Mouse (Mus musculus): ENCODE measurements around the gene Gm20458. TPM values are rescaled to one million over a fixed set of nuclear protein-coding genes. Genes with fewer than 3 reads are reported as not detected.

Gm20458 gene
- polyA plus RNA-seq, 1 experiment from 2014 or later: 3.7 TPM

DNA sequence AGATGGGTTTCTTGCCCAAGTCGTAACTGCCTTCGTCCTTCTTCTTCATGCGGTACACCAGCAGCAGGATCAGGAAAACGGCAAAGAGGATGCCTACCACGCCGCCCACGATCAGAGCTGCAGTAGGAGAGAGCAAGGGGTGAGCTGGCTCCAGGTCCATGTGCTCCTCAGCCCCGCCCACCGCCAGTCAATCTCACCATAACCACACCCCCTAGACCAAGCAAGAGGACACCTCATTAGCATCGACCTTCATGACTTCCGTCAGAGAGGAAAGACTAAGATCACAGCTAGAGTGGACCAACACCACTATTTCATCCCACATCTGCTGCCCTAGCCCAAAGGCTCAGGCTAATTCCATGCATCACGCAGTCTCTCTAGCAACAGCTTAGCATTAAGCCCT lies 34.6 kb upstream of the Gm20458 start:
- peaks cover 28% of the 10 kb centered on the region for H3K4me1 ChIP-seq
- H3K27ac ChIP-seq (replicated peaks): no peak overlapping the region
- DNase-seq (ENCODE audit: low spot score): no peak
- 26% methylated on average over 12 of the region's 12 CpGs for WGBS
- H3K9me3 ChIP-seq (replicated peaks): no peaks in the 10 kb centered on the region
- peaks cover 12% of the 10 kb centered on the region for H3K36me3 ChIP-seq
- no peak overlapping the region for H3K4me3 ChIP-seq
- peaks cover 28% of the 10 kb centered on the region for H3K27me3 ChIP-seq (ENCODE audit: low read depth, poor library complexity, severe bottlenecking)

DNA sequence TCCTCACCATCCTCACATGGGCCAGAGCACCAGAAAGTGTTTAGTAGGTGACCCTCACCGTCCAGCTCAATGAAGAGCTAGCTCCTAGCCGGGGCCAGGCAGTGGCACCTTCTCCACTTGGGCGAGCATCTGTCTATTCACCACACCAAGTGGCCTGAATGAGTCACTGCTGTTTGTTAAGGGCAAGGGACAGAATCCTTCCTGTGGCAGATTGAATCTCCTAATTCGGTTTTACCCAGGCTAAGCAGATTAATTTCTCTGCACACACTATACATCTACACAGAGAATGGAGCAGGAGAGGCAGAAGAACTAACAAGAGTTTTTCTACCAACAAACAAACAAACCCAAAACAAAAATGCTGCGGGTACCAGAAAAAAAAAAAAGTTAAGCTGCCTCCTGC lies 33.8 kb upstream of the Gm20458 start:
- H3K4me1 ChIP-seq: peaks cover 36% of the 10 kb centered on the region
- H3K36me3 ChIP-seq: peaks cover 12% of the 10 kb centered on the region
- no peak overlapping the region for H3K4me3 ChIP-seq
- no peak for DNase-seq (ENCODE audit: low spot score)
- 82% methylated on average over 5 of the region's 5 CpGs for WGBS
- H3K9me3 ChIP-seq (replicated peaks): no peaks in the 10 kb centered on the region
- H3K27me3 ChIP-seq (ENCODE audit: low read depth, poor library complexity, severe bottlenecking): peaks cover 28% of the 10 kb centered on the region
- no peak overlapping the region for H3K27ac ChIP-seq (replicated peaks)

GRCm38 (mm10) chr2:164428451-164428850 lies 32.3 kb upstream of the Gm20458 start:
- WGBS: 43% methylated on average over 5 of the region's 5 CpGs
- Histone ChIP-seq H3K4me1 (peaks cover 50% of the 10 kb centered on the region), H3K9me3 (replicated peaks) (no peaks in the 10 kb centered on the region), H3K36me3 (peaks cover 10% of the 10 kb centered on the region), H3K27me3 (ENCODE audit: low read depth, poor library complexity, severe bottlenecking) (peaks cover 28% of the 10 kb centered on the region), H3K27ac (replicated peaks) (no peak overlapping the region), H3K4me3 (no peak overlapping the region)
- no peak for DNase-seq (ENCODE audit: low spot score)

- 43% methylated on average over 15 of the region's 15 CpGs for WGBS
- H3K9me3 ChIP-seq (replicated peaks): no peaks in the 10 kb centered on the region
- H3K27me3 ChIP-seq (ENCODE audit: low read depth, poor library complexity, severe bottlenecking): peaks cover 28% of the 10 kb centered on the region
- no peak for DNase-seq (ENCODE audit: low spot score)
- peaks cover 50% of the 10 kb centered on the region for H3K4me1 ChIP-seq
- no peaks in the 10 kb centered on the region; the same call in 1 of the 2 replicates for H3K36me3 ChIP-seq
- H3K4me3 ChIP-seq: no peak overlapping the region
- no peak overlapping the region for H3K27ac ChIP-seq (replicated peaks)
Measured at GRCm38 (mm10) chr2:164429881-164430615, 30.7 kb upstream of the Gm20458 start.

GRCm38 (mm10) chr2:164430697-164431096 lies 30.1 kb upstream of the Gm20458 start:
- H3K36me3 ChIP-seq: no peaks in the 10 kb centered on the region; the same call in 1 of the 2 replicates
- no peak for DNase-seq (ENCODE audit: low spot score)
- peaks cover 51% of the 10 kb centered on the region for H3K4me1 ChIP-seq
- no peak overlapping the region for H3K4me3 ChIP-seq
- peaks cover 28% of the 10 kb centered on the region for H3K27me3 ChIP-seq (ENCODE audit: low read depth, poor library complexity, severe bottlenecking)
- 18% methylated on average over 7 of the region's 7 CpGs for WGBS
- no peaks in the 10 kb centered on the region for H3K9me3 ChIP-seq (replicated peaks)
- H3K27ac ChIP-seq (replicated peaks): no peak overlapping the region

GRCm38 (mm10) chr2:164431676-164432465 lies 28.9 kb upstream of the Gm20458 start:
- WGBS: 65% methylated on average over 9 of the region's 9 CpGs
- H3K27me3 ChIP-seq (ENCODE audit: low read depth, poor library complexity, severe bottlenecking): peaks cover 28% of the 10 kb centered on the region
- H3K9me3 ChIP-seq (replicated peaks): no peaks in the 10 kb centered on the region
- H3K27ac ChIP-seq (replicated peaks): peak overlapping the region; percentile 56; the same call in 1 of the 2 replicates
- H3K4me1 ChIP-seq: peaks cover 56% of the 10 kb centered on the region
- H3K36me3 ChIP-seq: no peaks in the 10 kb centered on the region; the same call in 1 of the 2 replicates
- no peak overlapping the region for H3K4me3 ChIP-seq
- DNase-seq (ENCODE audit: low spot score): no peak

DNA sequence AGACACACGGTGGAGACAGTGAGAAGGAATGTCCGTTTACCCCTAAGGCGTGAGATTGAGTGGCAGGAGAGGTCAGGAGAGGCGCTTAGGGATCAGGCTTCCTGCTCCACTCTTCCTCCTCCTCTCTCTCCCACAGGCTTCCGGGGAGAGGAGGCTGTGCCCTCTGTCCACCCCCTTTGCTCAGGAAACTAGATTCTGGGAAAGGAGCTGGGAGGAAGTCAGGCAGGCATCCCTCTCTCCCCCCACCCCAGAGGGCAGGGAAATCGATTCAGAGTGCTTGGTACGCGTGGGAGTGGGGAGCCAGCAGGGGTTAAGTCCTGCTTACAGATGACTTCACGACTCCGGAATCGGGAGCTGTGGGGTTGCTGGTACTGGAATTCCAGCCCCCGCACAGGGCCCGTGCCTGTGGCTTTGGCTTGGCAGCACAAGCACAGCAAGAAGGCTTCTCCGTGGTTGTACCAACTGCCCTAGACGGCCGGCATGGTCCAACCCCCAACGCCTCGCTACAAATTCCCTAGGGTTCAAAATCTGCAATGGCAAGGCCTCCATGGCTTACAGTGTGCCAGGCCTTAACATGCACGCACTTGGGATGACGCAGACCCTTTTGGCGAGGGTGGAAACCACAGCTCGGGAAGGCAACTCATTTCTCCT lies 28.1 kb upstream of the Gm20458 start:
- H3K4me3 ChIP-seq: no peak overlapping the region
- whole genome bisulfite sequencing: 45% methylated on average over 22 of the region's 22 CpGs
- peak overlapping the region; percentile 56 for H3K27ac ChIP-seq (replicated peaks)
- H3K9me3 ChIP-seq (replicated peaks): no peaks in the 10 kb centered on the region
- no peaks in the 10 kb centered on the region; the same call in 1 of the 2 replicates for H3K36me3 ChIP-seq
- H3K4me1 ChIP-seq: peaks cover 61% of the 10 kb centered on the region
- DNase-seq (ENCODE audit: low spot score): no peak
- peaks cover 28% of the 10 kb centered on the region for H3K27me3 ChIP-seq (ENCODE audit: low read depth, poor library complexity, severe bottlenecking)

GRCm38 (mm10) chr2:164433278-164433895 lies 27.4 kb upstream of the Gm20458 start:
- Histone ChIP-seq H3K4me1 (peaks cover 60% of the 10 kb centered on the region), H3K36me3 (no peaks in the 10 kb centered on the region; the same call in 1 of the 2 replicates), H3K27ac (replicated peaks) (0 out of 2 replicates have a peak overlapping the region, but pooled peaks have one; percentile 38), H3K9me3 (replicated peaks) (no peaks in the 10 kb centered on the region), H3K4me3 (no peak overlapping the region), H3K27me3 (ENCODE audit: low read depth, poor library complexity, severe bottlenecking) (peaks cover 27% of the 10 kb centered on the region)
- 87% methylated on average over 9 of the region's 9 CpGs for WGBS
- no peak for DNase-seq (ENCODE audit: low spot score)

GRCm38 (mm10) chr2:164434681-164435080 lies 26.1 kb upstream of the Gm20458 start:
- no peak overlapping the region for H3K27ac ChIP-seq (replicated peaks)
- WGBS: 85% methylated on average over 3 of the region's 3 CpGs
- peaks cover 48% of the 10 kb centered on the region for H3K4me1 ChIP-seq
- H3K9me3 ChIP-seq (replicated peaks): no peaks in the 10 kb centered on the region
- no peak for DNase-seq (ENCODE audit: low spot score)
- H3K36me3 ChIP-seq: no peaks in the 10 kb centered on the region
- no peak overlapping the region for H3K4me3 ChIP-seq
- peaks cover 24% of the 10 kb centered on the region for H3K27me3 ChIP-seq (ENCODE audit: low read depth, poor library complexity, severe bottlenecking)

DNA sequence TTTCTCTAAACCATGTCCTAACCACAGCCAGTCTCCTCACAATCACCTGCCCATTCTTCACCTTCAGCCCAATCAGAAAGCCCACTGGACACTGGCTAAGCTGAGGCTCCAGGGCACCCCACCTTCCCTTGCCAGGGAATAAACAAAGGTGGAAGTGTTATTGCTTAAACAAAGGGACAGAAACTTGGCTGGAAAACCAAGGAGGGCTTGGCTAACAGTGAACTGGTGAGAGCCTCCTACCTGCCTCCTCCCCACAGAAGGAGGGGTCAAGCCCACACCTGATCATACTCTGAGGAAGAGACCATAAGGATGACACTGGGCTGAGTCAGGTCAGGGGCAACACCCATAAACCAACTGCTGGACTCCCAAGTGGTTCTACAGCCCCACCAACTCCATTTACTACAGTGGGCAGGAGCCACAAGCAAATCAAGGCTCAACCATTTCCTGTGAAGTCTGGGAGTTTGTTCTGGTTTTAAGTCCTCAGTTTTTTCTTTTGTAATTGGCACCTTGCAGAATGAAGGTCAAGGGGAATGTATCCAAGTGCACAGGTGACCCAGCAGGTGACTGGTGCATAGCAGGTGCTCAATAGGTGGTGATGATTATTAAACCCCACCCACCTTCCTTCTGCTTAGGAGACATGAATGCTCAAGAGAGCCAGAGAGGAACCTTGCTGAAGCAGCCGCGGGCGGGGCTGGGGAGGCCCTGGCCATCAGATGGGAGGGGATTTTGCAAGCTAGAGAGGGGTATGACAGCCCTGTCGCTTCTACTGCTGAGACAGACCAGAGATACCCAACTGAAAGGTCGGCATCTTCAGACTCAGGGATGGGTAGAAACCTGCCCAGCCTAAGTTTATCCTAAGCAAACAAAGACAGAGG lies 25.3 kb upstream of the Gm20458 start:
- Histone ChIP-seq H3K4me1 (peaks cover 48% of the 10 kb centered on the region), H3K9me3 (replicated peaks) (no peaks in the 10 kb centered on the region), H3K27ac (replicated peaks) (no peak overlapping the region), H3K36me3 (no peaks in the 10 kb centered on the region), H3K4me3 (no peak overlapping the region), H3K27me3 (ENCODE audit: low read depth, poor library complexity, severe bottlenecking) (peaks cover 19% of the 10 kb centered on the region)
- 54% methylated on average over 5 of the region's 5 CpGs for WGBS
- DNase-seq (ENCODE audit: low spot score): no peak

DNA sequence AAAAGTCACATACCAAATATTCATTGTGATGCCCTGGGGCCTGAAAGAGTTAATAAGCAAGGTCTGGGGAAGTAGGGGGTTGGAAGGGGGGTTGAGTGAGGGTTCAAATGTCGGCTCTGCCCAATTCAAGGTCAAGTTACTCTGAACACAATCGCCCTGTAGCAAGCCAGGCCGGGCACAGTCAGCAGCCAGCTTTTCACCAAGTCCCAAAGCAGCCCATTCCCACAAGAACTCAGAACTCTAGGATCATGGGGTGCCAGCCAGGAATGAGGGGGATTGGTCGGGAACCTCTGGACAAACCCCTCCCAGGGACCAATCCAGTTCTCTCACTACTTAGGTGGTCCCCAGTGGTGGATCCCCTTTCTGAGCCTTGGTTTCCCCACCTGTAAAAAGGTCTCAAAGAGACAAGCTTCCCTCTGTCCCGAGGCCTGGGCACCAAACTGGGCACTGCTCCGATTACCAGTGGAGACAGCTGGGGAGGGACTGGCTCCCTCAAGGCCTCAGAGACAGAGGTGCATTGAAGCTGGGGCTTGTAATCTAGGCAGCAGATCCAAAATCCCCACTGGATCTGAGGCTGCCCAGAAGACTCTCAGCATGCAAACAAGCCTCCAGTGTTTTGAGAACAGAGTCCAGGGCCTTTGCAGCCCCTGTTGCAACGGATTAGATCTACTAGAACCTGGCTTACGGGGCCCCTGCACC lies 24.4 kb upstream of the Gm20458 start:
- no peak for DNase-seq (ENCODE audit: low spot score)
- Histone ChIP-seq H3K27me3 (ENCODE audit: low read depth, poor library complexity, severe bottlenecking) (peaks cover 21% of the 10 kb centered on the region), H3K36me3 (no peaks in the 10 kb centered on the region), H3K9me3 (replicated peaks) (no peaks in the 10 kb centered on the region), H3K4me3 (no peak overlapping the region), H3K4me1 (peaks cover 46% of the 10 kb centered on the region), H3K27ac (replicated peaks) (no peak overlapping the region)
- WGBS: 23% methylated on average over 8 of the region's 8 CpGs
